Mouse (Mus musculus) midbrain, embryonic 16.5 days (tissue): ENCODE results near the gene Rasgef1c. TPM values are rescaled to one million over a fixed set of nuclear protein-coding genes. Genes with fewer than 3 reads are reported as not detected.

Experiments
- ATAC-seq: fragments of 200-750 bp; cut with Nextera tagmentation; 2 replicates; pipeline ENCODE4 v1.8.0; 2017; ENCODE audit warnings: moderate TSS enrichment
- H3K27ac ChIP-seq: fragments of 300-500 bp; sonication (generic); 2 replicates; pipeline ENCODE4 v1.5.1; 2014; ENCODE audit warnings: mild to moderate bottlenecking, low read length, mixed read lengths
- H3K27me3 ChIP-seq: fragments of 300-500 bp; sonication (generic); 2 replicates; pipeline ENCODE4 v1.6.1; 2014; ENCODE audit warnings: low read depth, low read length, mixed read lengths; ENCODE audit not compliant: control insufficient read depth, insufficient read depth
- H3K36me3 ChIP-seq: fragments of 300-500 bp; sonication (generic); 2 replicates; pipeline ENCODE4 v1.6.1; 2014; ENCODE audit warnings: mild to moderate bottlenecking, low read length, moderate library complexity, mixed read lengths; ENCODE audit not compliant: control insufficient read depth, insufficient read depth
- H3K4me1 ChIP-seq: fragments of 300-500 bp; sonication (generic); 2 replicates; pipeline ENCODE4 v1.6.1; 2014; ENCODE audit warnings: mild to moderate bottlenecking, low read length, mixed read lengths; ENCODE audit not compliant: control insufficient read depth, insufficient read depth
- H3K4me2 ChIP-seq: fragments of 300-500 bp; sonication (generic); 2 replicates; pipeline ENCODE4 v1.6.1; 2014; ENCODE audit warnings: mild to moderate bottlenecking, low read length, mixed read lengths
- H3K4me3 ChIP-seq: fragments of 300-500 bp; sonication (generic); 2 replicates; pipeline ENCODE4 v1.5.1; 2014; ENCODE audit warnings: low read depth, mild to moderate bottlenecking, low read length, moderate library complexity, mixed read lengths
- H3K9ac ChIP-seq: fragments of 300-500 bp; sonication (generic); 2 replicates; pipeline ENCODE4 v1.6.1; 2014; ENCODE audit warnings: low read depth, low read length, mixed read lengths
- H3K9me3 ChIP-seq: fragments of 300-500 bp; sonication (generic); replicated peaks from 2 replicates; pipeline ENCODE4 v1.6.1; 2014; ENCODE audit warnings: mild to moderate bottlenecking, low read length, mixed read lengths; ENCODE audit not compliant: control insufficient read depth, poor library complexity, severe bottlenecking
- WGBS: fragments of 180-500 bp; shearing (Covaris S2); extraction: QIAGEN DNeasy Blood & Tissue Kit; methylation state at CpG from one replicate; pipeline ENCODE4 v1.1.7; 2014; 5-methylcytosine and 5-hydroxymethylcytosine counted together
- polyA plus RNA-seq: library from polyadenylated mRNA; unstranded; fragments of >200 nt; fragmentation: Nextera tagmentation; extraction: Ambion mirVana; gene quantifications from 2 replicates; pipeline ENCODE4 v1.2.1, GENCODE M21; 2015

Rasgef1c gene
- polyA plus RNA-seq, 1 experiment from 2014 or later = 33.8 TPM

DNA sequence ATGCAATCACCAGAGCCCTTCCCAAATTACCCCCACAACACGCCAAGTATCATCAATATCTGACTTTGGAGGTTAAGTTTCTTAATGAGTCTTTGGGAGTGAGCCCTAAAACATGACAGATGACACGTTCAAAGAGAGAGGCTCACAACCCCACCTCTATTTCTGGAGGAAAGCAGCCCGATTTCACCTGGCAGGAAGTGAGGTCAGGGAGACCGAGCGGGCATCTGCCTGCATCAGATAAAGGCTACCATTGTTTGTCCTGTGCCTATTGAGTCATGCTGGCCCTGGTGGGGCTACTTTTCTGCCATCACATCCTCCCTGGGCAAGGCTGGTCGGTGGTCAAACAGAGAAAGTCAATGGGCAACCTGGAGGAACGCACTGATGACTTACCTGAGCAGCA lies 115.9 kb downstream of the Rasgef1c start:
- no peaks in the 10 kb centered on the region for H3K36me3 ChIP-seq
- H3K4me1 ChIP-seq = no peaks in the 10 kb centered on the region
- no peak overlapping the region for H3K4me3 ChIP-seq
- H3K27ac ChIP-seq = no peak overlapping the region
- no peak overlapping the region for H3K4me2 ChIP-seq
- WGBS = 88% methylated on average over 7 of the region's 7 CpGs
- ATAC-seq = no peak
- H3K27me3 ChIP-seq = no peaks in the 10 kb centered on the region
- no peaks in the 10 kb centered on the region for H3K9me3 ChIP-seq
- no peak overlapping the region for H3K9ac ChIP-seq

DNA sequence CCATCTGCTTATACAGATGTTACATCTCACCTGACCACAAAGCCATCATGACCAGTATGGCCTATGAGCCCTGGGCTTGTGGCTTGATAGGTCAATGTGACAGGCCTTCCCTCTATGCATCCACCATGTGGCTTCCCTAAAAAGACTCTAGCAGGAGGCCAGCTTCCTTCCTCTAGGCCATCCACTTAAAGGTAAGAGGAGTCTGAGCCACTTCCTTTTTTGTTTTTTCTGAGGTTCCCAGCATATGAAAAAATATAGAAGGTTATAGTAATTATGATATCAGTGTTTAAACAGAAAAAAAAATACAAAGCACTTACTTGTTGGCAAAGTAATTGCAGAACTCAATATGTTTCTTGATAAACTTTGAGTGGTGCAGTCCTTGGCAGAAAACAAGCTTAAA lies 117.2 kb downstream of the Rasgef1c start:
- Histone ChIP-seq H3K9ac (no peak overlapping the region), H3K9me3 (no peaks in the 10 kb centered on the region), H3K4me3 (no peak overlapping the region), H3K4me1 (no peaks in the 10 kb centered on the region), H3K27me3 (no peaks in the 10 kb centered on the region), H3K36me3 (no peaks in the 10 kb centered on the region), H3K27ac (no peak overlapping the region), H3K4me2 (no peak overlapping the region)
- no peak for ATAC-seq

DNA sequence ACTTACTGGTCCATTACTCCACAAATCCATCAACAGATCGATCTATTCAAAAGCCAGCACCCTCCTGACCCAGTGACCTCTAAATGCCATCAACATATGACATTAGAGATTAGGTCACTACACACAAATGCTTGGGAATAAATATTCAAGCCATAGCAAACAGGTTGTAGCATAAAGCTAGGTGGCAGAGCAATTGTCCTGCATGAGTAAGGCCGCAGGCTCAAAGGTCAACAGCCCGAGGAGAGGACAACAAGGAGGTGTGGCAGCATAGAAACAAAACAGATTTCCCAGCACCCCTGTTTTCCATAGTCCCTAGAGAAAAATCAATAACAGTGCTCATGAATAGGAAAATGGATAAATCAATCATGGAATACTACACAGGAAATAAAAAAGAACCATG lies 120.5 kb downstream of the Rasgef1c start:
- no peak overlapping the region for H3K9ac ChIP-seq
- no peak overlapping the region for H3K4me2 ChIP-seq
- no peaks in the 10 kb centered on the region for H3K27me3 ChIP-seq
- H3K9me3 ChIP-seq = no peaks in the 10 kb centered on the region
- ATAC-seq = no peak
- H3K4me3 ChIP-seq = no peak overlapping the region
- 75% methylated on average over 3 of the region's 3 CpGs for WGBS
- H3K4me1 ChIP-seq = peaks cover 9% of the 10 kb centered on the region
- H3K27ac ChIP-seq = no peak overlapping the region
- no peaks in the 10 kb centered on the region for H3K36me3 ChIP-seq

DNA sequence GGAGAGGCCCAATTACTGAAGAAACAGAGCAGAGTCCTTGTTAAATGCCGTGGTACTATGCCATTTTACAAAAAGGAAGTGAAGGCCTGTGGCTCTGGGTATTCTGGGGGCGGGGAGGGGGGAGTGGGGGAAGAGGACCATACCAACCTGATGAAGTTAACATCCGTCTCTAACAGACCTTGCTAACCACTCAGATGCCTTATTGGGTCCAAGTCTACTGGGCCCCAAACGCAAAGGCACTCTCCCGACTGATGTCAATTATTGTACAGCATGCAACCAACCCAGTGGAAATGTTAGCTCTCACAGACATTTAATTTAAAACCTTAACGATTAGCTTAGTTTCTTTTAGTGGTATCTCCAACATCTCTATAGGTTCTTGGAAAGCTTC lies 122.8 kb downstream of the Rasgef1c start:
- ATAC-seq = peak; percentile 52
- Histone ChIP-seq H3K4me2 (peak overlapping the region; percentile 52), H3K9ac (peak overlapping the region; percentile 99), H3K9me3 (no peaks in the 10 kb centered on the region), H3K4me1 (peaks cover 32% of the 10 kb centered on the region), H3K27me3 (no peaks in the 10 kb centered on the region), H3K36me3 (no peaks in the 10 kb centered on the region), H3K27ac (peak overlapping the region; percentile 99), H3K4me3 (peak overlapping the region; percentile 93)
- 54% methylated on average over 6 of the region's 6 CpGs for WGBS

DNA sequence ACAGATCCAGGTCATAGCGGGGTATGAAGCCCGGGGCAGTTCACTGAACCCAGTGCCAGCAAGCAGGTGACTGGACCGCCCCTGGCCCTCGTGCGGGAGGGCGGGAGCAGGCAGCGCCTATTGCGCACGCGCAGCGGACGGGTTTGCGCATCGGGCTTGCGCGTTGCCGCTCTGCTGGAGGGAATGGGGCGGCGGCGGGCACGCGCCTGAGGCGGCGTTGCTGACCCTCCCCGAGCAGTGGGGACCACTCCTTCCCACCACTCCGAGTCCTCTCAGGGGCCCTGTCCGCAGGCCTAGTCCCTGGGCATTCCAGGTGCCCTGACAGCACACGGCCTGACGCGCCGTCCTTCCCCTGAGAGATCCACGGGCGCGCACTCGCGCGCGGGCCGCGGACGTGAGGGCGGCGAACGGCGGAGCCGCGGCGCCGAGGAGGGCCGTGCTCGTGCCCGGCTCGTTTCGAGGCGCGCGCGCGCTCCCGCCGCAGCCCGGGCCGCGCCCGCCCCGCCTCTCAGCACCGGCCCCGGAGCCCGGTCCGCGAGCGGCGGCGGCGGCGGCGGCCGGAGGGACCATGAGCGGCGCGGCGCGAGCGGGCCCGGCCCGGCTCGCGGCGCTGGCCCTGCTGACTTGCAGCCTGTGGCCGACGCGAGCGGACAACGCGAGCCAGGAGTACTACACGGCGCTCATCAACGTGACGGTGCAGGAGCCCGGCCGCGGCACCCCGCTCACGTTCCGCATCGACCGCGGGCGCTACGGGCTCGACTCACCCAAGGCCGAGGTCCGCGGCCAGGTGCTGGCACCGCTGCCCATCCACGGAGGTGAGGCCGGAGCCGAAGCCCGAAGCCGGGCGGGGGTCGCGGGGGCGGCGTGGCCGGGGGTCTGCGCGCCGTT lies 123.4 kb downstream of the Rasgef1c start, which contains the start of gene Rnf130:
Gene Rnf130 (plus strand): TSS at position 514 of the 888 bp plus-strand sequence.
- Histone ChIP-seq H3K27me3 (no peaks in the 10 kb centered on the region), H3K4me1 (peaks cover 33% of the 10 kb centered on the region)
- peak; percentile 92 for ATAC-seq

DNA sequence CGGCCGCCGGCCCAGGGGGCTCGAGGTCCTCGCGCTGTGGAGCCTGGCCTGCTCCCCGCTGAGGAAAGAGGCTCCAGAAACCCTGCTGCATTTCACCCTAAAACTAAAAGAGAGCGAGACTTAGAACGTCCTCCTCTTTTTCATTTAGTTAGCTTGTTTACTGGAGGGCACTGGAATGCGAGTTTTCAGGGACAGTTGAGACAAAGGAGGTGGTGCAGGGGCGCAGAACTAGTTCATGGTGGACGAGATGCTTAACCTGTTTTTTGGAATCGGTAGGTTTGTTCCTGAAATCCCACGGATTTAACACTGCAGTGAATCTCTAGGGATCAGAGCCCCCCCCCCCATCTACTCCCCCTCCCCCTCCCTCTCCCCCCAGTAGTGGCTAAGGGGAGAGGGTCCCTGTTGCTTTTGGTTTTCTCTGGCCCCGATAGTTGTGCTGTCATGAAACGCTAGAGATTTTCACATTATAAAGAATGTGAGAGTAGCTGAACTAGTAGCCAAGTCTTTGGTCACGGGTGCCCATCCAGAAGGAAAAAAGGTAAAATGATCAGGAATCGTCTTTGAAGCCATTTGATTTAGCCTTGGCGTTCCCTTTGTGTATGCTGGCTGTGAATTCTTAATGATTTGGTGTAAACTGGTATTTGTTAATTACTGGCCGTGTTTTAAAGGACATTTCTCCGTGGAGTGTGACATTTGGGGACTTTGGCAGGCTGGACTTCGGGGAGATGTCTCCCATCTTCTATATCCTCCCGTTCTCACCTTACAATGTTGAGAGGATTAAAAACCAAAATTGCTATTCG lies 124.3 kb downstream of the Rasgef1c start:
- 2% methylated on average over 24 of the region's 24 CpGs for WGBS
- H3K9ac ChIP-seq = peak overlapping the region; percentile 99
- H3K36me3 ChIP-seq = no peaks in the 10 kb centered on the region
- H3K27ac ChIP-seq = peak overlapping the region; percentile 99
- no peaks in the 10 kb centered on the region for H3K27me3 ChIP-seq
- peak overlapping the region; percentile 93 for H3K4me3 ChIP-seq
- no peaks in the 10 kb centered on the region for H3K9me3 ChIP-seq
- no peak for ATAC-seq
- peak overlapping the region; percentile 92 for H3K4me2 ChIP-seq
- H3K4me1 ChIP-seq = peaks cover 33% of the 10 kb centered on the region

More for the DNA sequence above, 123.4 kb downstream of the Rasgef1c start, which contains the start of gene Rnf130:
- under 1% methylated on average over 100 of the region's 129 CpGs for WGBS
- H3K36me3 ChIP-seq = no peaks in the 10 kb centered on the region
- peak within 1 kb of the TSS; percentile 93 for H3K4me3 ChIP-seq
- H3K9me3 ChIP-seq = no peaks in the 10 kb centered on the region
- peak within 1 kb of the TSS; percentile 99 for H3K27ac ChIP-seq
- H3K9ac ChIP-seq = peak within 1 kb of the TSS; percentile 99
- peak within 1 kb of the TSS; percentile 92 for H3K4me2 ChIP-seq

DNA sequence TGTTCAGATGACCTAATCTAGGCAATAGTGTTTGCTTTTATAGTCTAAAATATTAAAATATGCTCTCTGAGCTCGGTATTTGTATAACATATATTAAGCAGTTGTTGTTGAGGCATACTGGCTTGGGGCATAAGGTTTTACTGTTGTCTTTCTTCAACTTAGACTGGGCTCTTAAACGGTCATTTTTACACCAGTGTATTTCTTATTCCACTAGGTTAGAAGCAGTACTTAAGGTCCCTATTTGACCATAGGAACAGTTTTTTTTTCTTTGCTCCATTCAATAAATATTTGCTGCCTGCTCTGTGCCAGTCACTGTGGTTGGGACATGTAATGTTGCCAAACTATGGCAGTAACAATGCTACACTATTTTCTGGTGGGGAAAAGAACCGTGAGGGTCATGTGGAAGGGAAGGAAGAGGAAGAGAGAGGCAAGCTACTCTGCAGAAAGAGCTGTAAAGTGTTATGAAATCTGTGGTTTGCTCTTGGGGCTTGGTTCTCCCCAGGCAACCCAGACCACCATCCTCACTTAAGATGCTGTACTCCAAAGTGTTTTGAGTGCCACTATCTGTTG lies 125.0 kb downstream of the Rasgef1c start:
- Histone ChIP-seq H3K27me3 (no peaks in the 10 kb centered on the region), H3K9ac (peak overlapping the region; percentile 99), H3K4me3 (peak overlapping the region; percentile 93), H3K9me3 (no peaks in the 10 kb centered on the region), H3K4me1 (peaks cover 35% of the 10 kb centered on the region), H3K36me3 (no peaks in the 10 kb centered on the region), H3K4me2 (peak overlapping the region; percentile 92), H3K27ac (peak overlapping the region; percentile 99; the same call in 1 of the 2 replicates)
- 13% methylated on average over 3 of the region's 3 CpGs for WGBS
- no peak for ATAC-seq

DNA sequence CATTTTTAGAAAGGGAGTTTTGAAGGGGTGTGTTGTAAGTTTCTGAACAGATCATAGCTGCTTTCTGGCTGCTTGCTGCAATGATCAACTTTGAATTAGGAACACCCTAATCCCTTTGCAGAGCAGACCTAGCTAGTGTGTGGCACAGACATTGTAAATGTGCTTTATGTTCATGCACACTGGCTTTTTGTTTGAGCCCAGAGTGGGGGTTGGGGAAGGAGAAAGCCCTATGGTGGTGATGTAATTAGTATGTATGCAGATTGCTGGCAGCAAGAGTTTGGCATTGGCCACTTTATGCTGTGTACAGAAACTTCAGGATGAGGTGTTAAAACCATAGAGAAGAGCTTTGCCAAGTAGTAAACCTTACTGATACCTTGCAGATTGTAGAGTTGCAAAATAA lies 126.8 kb downstream of the Rasgef1c start:
- no peak for ATAC-seq
- Histone ChIP-seq H3K4me3 (no peak overlapping the region), H3K4me2 (peak overlapping the region; percentile 36), H3K9ac (peak overlapping the region; percentile 22; the same call in 1 of the 2 replicates), H3K36me3 (no peaks in the 10 kb centered on the region), H3K27ac (no peak overlapping the region), H3K9me3 (no peaks in the 10 kb centered on the region), H3K4me1 (peaks cover 37% of the 10 kb centered on the region), H3K27me3 (no peaks in the 10 kb centered on the region)
